ENCODE assay signal across 17 mouse cellular contexts in genomic region chr17:88400122-88400521, GRCm38 (mm10). TPM values are rescaled to one million over a fixed set of nuclear protein-coding genes. Genes with fewer than 3 reads are reported as not detected.
DNase-seq lines count a peak whose midpoint lies in the region; ATAC-seq and TF ChIP-seq lines count a peak whose summit lies in the region.
"Had no signal": no experiment of that assay in that cellular context is flagged by ENCODE, and none has a peak within 500 bp of the region (broad histone marks: within the 10 kb centered on the region; RNA-seq: fewer than 3 reads in every experiment).

No protein-coding gene starts in this region.

- H3K4me3 ChIP-seq in hindbrain, embryonic 16.5 days (ENCODE audit: low read length), result no peak overlapping the region
- no peak overlapping the region for H3K4me3 ChIP-seq in hindbrain, embryonic 14.5 days (replicated peaks; ENCODE audit: low read length)
- H3K4me3 ChIP-seq in limb, embryonic 10.5 days, result no peak overlapping the region
- H3K4me3 ChIP-seq: kidney, embryonic 15.5 days; layer of hippocampus, adult 2 months; liver, embryonic 15.5 days; myocyte had no signal

- peak; percentile 58; the same call in 1 of the 2 replicates for ATAC-seq in hindbrain, embryonic 16.5 days
- ATAC-seq in hindbrain, embryonic 14.5 days (ENCODE audit: low FRiP score), result no peak

- TF ChIP-seq CTCF in brain, embryonic 14.5 days (IDR thresholded peaks at IDR 0.05; ENCODE audit: borderline replicate concordance, extremely low read depth, insufficient read depth, insufficient read length), result no peak

- no peak overlapping the region for H3K9ac ChIP-seq in hindbrain, embryonic 16.5 days (ENCODE audit: low read depth, low read length)
- H3K9ac ChIP-seq in hindbrain, embryonic 14.5 days, result no peak overlapping the region; the same call in 1 of the 2 replicates
- H3K9ac ChIP-seq: kidney, embryonic 15.5 days; liver, embryonic 15.5 days had no signal

- H3K36me3 ChIP-seq in hindbrain, embryonic 16.5 days (ENCODE audit: control insufficient read depth, insufficient read depth, low read length), result no peaks in the 10 kb centered on the region
- H3K36me3 ChIP-seq in hindbrain, embryonic 14.5 days (replicated peaks; ENCODE audit: control insufficient read depth, insufficient read depth), result no peaks in the 10 kb centered on the region
- H3K36me3 ChIP-seq in limb, embryonic 10.5 days, result no peaks in the 10 kb centered on the region
- H3K36me3 ChIP-seq: kidney, embryonic 15.5 days; liver, embryonic 15.5 days had no signal

- intact Hi-C loops in gastrocnemius, postnatal 14 days (cut with DNase I; ENCODE audit: low total_unique reads), result no loop called here

- DNase-seq in hindbrain, embryonic 14.5 days (ENCODE audit: low spot score), result no peak
- peak; percentile 88 for DNase-seq in brain, embryonic 14.5 days (ENCODE audit: low read depth)
- peak; percentile 90 for DNase-seq in cerebellum, adult 9-10 months
- DNase-seq in limb, embryonic 10.5 days (ENCODE audit: low spot score), result peak; percentile 23
- DNase-seq in lung, postnatal 4 days, result no peak
- no peak for DNase-seq in left cerebral cortex, adult 8-10 months (ENCODE audit: low spot score in 2 of 2)
- DNase-seq in gastrocnemius, postnatal 14 days, result no peak
- DNase-seq: adrenal gland, postnatal 36 days; right cerebral cortex, adult 18-20 months; thymus, postnatal 14 days had no signal

- WGBS in hindbrain, embryonic 16.5 days, result 37% methylated on average over 6 of the region's 6 CpGs
- WGBS in hindbrain, embryonic 14.5 days, result 43% methylated on average over 6 of the region's 6 CpGs
- 81% methylated on average over 6 of the region's 6 CpGs for WGBS in limb, embryonic 10.5 days

- H3K27ac ChIP-seq in hindbrain, embryonic 16.5 days (ENCODE audit: low read depth, low read length), result 0 out of 2 replicates have a peak overlapping the region, but pooled peaks have one; percentile 6
- H3K27ac ChIP-seq in hindbrain, embryonic 14.5 days, result no peak overlapping the region
- H3K27ac ChIP-seq in limb, embryonic 10.5 days, result no peak overlapping the region
- H3K27ac ChIP-seq: kidney, embryonic 15.5 days; layer of hippocampus, adult 2 months; liver, embryonic 15.5 days; macrophage had no signal

- peaks cover 5% of the 10 kb centered on the region; the same call in 1 of the 2 replicates for H3K4me1 ChIP-seq in hindbrain, embryonic 16.5 days (ENCODE audit: control insufficient read depth, insufficient read depth, low read depth, low read length)
- H3K4me1 ChIP-seq in hindbrain, embryonic 14.5 days (replicated peaks; ENCODE audit: control insufficient read depth, insufficient read depth, low read length), result peaks cover 13% of the 10 kb centered on the region; the same call in 1 of the 2 replicates
- no peaks in the 10 kb centered on the region; the same call in 1 of the 2 replicates for H3K4me1 ChIP-seq in limb, embryonic 10.5 days

- no peak for TF ChIP-seq POLR2A in brain, embryonic 14.5 days (IDR thresholded peaks at IDR 0.05; ENCODE audit: borderline replicate concordance, extremely low read depth, insufficient read depth, insufficient read length, poor library complexity, severe bottlenecking)

- no peaks in the 10 kb centered on the region for H3K9me3 ChIP-seq in hindbrain, embryonic 16.5 days (ENCODE audit: control insufficient read depth, low read length)
- no peaks in the 10 kb centered on the region for H3K9me3 ChIP-seq in hindbrain, embryonic 14.5 days (ENCODE audit: control insufficient read depth, low read length)
- no peaks in the 10 kb centered on the region for H3K9me3 ChIP-seq in limb, embryonic 10.5 days (replicated peaks)
- H3K9me3 ChIP-seq: kidney, embryonic 15.5 days; liver, embryonic 15.5 days had no signal

- no peak overlapping the region for H3K4me2 ChIP-seq in hindbrain, embryonic 16.5 days (ENCODE audit: low read length)
- no peak overlapping the region for H3K4me2 ChIP-seq in hindbrain, embryonic 14.5 days (replicated peaks)
- H3K4me2 ChIP-seq: heart, embryonic 11.5 days; kidney, embryonic 15.5 days; liver, embryonic 15.5 days had no signal

- peaks cover 5% of the 10 kb centered on the region; the same call in 1 of the 2 replicates for H3K27me3 ChIP-seq in hindbrain, embryonic 16.5 days (replicated peaks; ENCODE audit: control insufficient read depth, insufficient read depth, low read length)
- H3K27me3 ChIP-seq in hindbrain, embryonic 14.5 days (ENCODE audit: control insufficient read depth, insufficient read depth, low read length), result 0 out of 2 replicates have a peak, but pooled peaks cover 1% of the 10 kb centered on the region
- peaks cover 23% of the 10 kb centered on the region for H3K27me3 ChIP-seq in limb, embryonic 10.5 days (ENCODE audit: low read depth, poor library complexity, severe bottlenecking)
- H3K27me3 ChIP-seq: kidney, embryonic 15.5 days had no signal

RNA-seq across cellular contexts. Expression of gene Foxn2, which starts 40.4 kb away (rescaled TPM):
- 8.2 and 9.7 TPM in 2 replicates for polyA plus RNA-seq in hindbrain, embryonic 16.5 days (2015; fragmentation: Nextera tagmentation; extraction: Ambion mirVana)
- 6.9 and 7.0 TPM in 2 replicates for polyA plus RNA-seq in hindbrain, embryonic 14.5 days (2014; fragmentation: Nextera tagmentation; extraction: Ambion mirVana)
- 4.8 and 6.7 TPM in 2 replicates for polyA plus RNA-seq in brain, embryonic 14.5 days (2012; rRNA removed)
- polyA plus RNA-seq in limb, embryonic 10.5 days (2016; fragmentation: Nextera tagmentation; extraction: Ambion mirVana), result 14.3 and 16.2 TPM in 2 replicates
- 10 to 100 TPM; 16.3 to 18.8 (median 17.6) TPM for total RNA-seq in left cerebral cortex, adult 8-10 months (2022)
- total RNA-seq in gastrocnemius, postnatal 14 days (2021), result 10 to 100 TPM; 11.7 to 12.9 TPM

Comparison
In these comparisons a context has a peak if more than half of its experiments do, and no peak if none do; other contexts are left out.
1. DNase-seq: peak in brain, embryonic 14.5 days (single experiment), cerebellum, adult 9-10 months (single experiment) and limb, embryonic 10.5 days (single experiment); none in hindbrain, embryonic 14.5 days (single experiment), lung, postnatal 4 days (0 of 2), left cerebral cortex, adult 8-10 months (0 of 2) and gastrocnemius, postnatal 14 days (single experiment).